Mouse (Mus musculus) ES-E14 (cell line): ENCODE measurements around the gene Rora. TPM values are rescaled to one million over a fixed set of nuclear protein-coding genes. Genes with fewer than 3 reads are reported as not detected.

Source experiments
- DNase-seq: peaks from one replicate; pipeline ENCODE4 v3.0.0-alpha.2; 2013; ENCODE audit warnings: low read depth, low spot score
- H3K27ac ChIP-seq: 2 replicates; pipeline ENCODE4 v1.5.1; 2012; ENCODE audit warnings: low read depth, mild to moderate bottlenecking, low read length, moderate library complexity, mixed read lengths; ENCODE audit not compliant: poor library complexity, insufficient read depth, severe bottlenecking
- H3K36me3 ChIP-seq: 2 replicates; pipeline ENCODE4 v1.6.1; 2012; ENCODE audit warnings: mild to moderate bottlenecking, low read length, moderate library complexity, mixed read lengths; ENCODE audit not compliant: control insufficient read depth, poor library complexity, insufficient read depth, severe bottlenecking
- H3K4me1 ChIP-seq, 2 experiments: fragments of 150-350 bp in 1 of 2; sonication (generic) in 1 of 2; 2 replicates each; pipeline ENCODE4 v1.6.1; 2012; ENCODE audit warnings: low read length in 2 of 2, mild to moderate bottlenecking in 1 of 2, mixed read lengths in 1 of 2; ENCODE audit not compliant: control insufficient read depth in 2 of 2, insufficient read depth in 2 of 2, poor library complexity in 1 of 2
- H3K4me3 ChIP-seq, 2 experiments: fragments of 150-350 bp in 1 of 2; sonication (generic) in 1 of 2; 2 replicates each; pipeline ENCODE4 v1.5.1; 2012; ENCODE audit warnings: low read length in 2 of 2, low read depth in 1 of 2, mild to moderate bottlenecking in 1 of 2, mixed read lengths in 1 of 2; ENCODE audit not compliant: insufficient read depth in 1 of 2, poor library complexity in 1 of 2, severe bottlenecking in 1 of 2
- H3K9ac ChIP-seq: 2 replicates; pipeline ENCODE4 v1.6.1; 2012; ENCODE audit warnings: low read depth, mild to moderate bottlenecking, low read length, mixed read lengths; ENCODE audit not compliant: poor library complexity, insufficient read depth, severe bottlenecking
- H3K9me3 ChIP-seq: fragments of 150-350 bp; sonication (generic); 2 replicates; pipeline ENCODE4 v1.6.1; 2012; ENCODE audit warnings: low read depth, mild to moderate bottlenecking, low read length; ENCODE audit not compliant: control insufficient read depth, insufficient read depth
- CHD2 ChIP-seq: IDR thresholded peaks from 2 replicates; pipeline ENCODE4 v1.6.1; 2014; ENCODE audit warnings: mild to moderate bottlenecking, low read depth, low read length, inconsistent platforms
- HCFC1 ChIP-seq: IDR thresholded peaks from 2 replicates; pipeline ENCODE4 v1.6.1; 2012; ENCODE audit warnings: low read length, inconsistent platforms, borderline replicate concordance; ENCODE audit not compliant: insufficient read depth
- MAFK ChIP-seq: IDR thresholded peaks from 2 replicates; pipeline ENCODE4 v1.6.1; 2014; ENCODE audit warnings: mild to moderate bottlenecking, low read depth, low read length, inconsistent platforms; ENCODE audit not compliant: insufficient read depth
- ZC3H11A ChIP-seq: IDR thresholded peaks from 2 replicates; pipeline ENCODE4 v1.6.1; 2012; ENCODE audit warnings: low read depth, mild to moderate bottlenecking, inconsistent platforms, low read length, borderline replicate concordance
- ZNF384 ChIP-seq: IDR thresholded peaks from 2 replicates; pipeline ENCODE4 v1.6.1; 2012; ENCODE audit warnings: low read depth, low read length, inconsistent platforms
- in situ Hi-C, 2 experiments: fragments of 600-800 bp; cut with MboI; formaldehyde crosslinking; loops; one replicate each; pipeline ENCODE4 v1.15.1; 2025; ENCODE audit warnings: low sequenced_read_pairs in 2 of 2, inconsistent platforms in 1 of 2; ENCODE audit not compliant: unreplicated experiment in 2 of 2
- total RNA-seq: library from RNA; depleted of rRNA; stranded (reverse); fragments of 300-350 nt; gene quantifications from 2 replicates; pipeline ENCODE4 v1.2.3, GENCODE M21; 2012

Rora gene
- total RNA-seq, 1 experiment = 2.1 TPM

DNA sequence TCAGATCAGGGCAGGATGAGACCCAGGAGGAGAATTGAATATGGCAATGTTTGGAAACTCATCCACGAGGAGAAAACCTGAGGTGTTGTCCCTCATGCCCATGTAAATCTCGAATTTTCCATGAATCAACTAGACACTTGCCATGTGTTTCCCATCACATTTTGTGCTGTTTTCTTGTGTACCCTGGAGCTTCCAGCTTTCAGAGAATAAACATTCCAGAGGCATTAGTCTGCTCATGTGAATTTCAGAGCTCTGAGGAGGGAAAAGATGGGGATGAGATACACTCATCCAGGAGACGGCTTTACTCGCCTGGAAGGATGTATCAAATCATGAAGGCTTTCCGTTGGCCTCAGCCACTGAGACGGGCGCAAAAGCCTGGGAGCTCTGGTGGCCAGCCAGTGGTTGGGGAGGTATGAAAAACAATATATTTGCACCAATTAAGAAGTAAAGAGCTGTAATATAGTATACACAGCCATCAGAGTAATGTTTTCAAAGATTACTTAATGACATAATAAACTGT is 391.1 kb downstream of the Rora start:
- Histone ChIP-seq H3K4me1 (no peaks in the 10 kb centered on the region), H3K9me3 (no peaks in the 10 kb centered on the region), H3K27ac (no peak overlapping the region), H3K4me3 (no peak overlapping the region), H3K36me3 (no peaks in the 10 kb centered on the region), H3K9ac (no peak overlapping the region)
- in situ Hi-C loops = no loop called here
- no peak for DNase-seq
- TF ChIP-seq CHD2 (no peak), ZC3H11A (no peak), HCFC1 (no peak), ZNF384 (no peak), MAFK (no peak)

DNA sequence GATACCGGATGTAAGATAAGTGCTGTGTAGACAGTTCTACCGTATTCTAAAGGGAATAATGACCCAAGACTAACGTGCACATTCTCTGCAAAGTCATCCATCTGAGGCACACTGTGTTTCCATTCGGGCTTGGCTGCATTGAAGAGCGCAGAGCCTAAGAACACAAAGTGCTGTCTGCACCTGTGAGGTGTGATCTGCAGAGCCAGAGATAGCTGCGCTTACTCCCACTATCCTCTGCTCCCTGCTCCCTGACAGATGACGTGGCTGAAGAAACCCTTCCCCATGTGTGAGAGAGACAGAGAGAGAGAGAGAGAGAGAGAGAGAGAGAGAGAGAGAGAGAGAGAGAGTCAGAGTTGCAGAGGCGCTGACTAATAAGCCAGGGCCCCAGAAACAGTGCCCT is 392.3 kb downstream of the Rora start:
- Histone ChIP-seq H3K27ac (no peak overlapping the region), H3K9ac (no peak overlapping the region), H3K36me3 (no peaks in the 10 kb centered on the region), H3K4me1 (no peaks in the 10 kb centered on the region), H3K9me3 (no peaks in the 10 kb centered on the region), H3K4me3 (no peak overlapping the region)
- in situ Hi-C loops = no loop called here
- TF ChIP-seq MAFK (no peak), CHD2 (no peak)
- no peak for DNase-seq

DNA sequence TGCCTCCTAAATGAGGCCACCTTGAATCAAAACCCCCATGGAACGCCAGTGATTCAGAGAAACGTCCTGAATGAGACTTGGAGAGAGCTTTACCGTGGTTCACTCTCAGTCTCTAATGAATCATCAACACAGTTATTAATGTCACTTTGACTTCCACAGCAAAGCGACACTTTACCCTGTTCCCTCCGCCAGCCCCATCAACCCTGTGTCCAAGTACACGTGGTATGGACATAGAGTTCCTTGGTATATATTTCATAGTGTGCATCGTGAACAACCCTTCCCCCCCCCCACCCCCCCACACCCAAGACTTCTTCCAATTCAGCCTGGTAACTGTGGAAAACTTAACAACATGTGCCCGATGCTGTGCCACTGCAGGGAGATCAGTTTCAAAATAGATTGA is 397.3 kb downstream of the Rora start:
- in situ Hi-C loops = no loop called here
- Histone ChIP-seq H3K9ac (no peak overlapping the region), H3K4me1 (no peaks in the 10 kb centered on the region), H3K9me3 (no peaks in the 10 kb centered on the region), H3K27ac (no peak overlapping the region), H3K36me3 (no peaks in the 10 kb centered on the region), H3K4me3 (no peak overlapping the region)
- DNase-seq = no peak
- TF ChIP-seq MAFK = no peak
- no peak for TF ChIP-seq ZNF384
- no peak for TF ChIP-seq ZC3H11A
- no peak for TF ChIP-seq CHD2
- no peak for TF ChIP-seq HCFC1

DNA sequence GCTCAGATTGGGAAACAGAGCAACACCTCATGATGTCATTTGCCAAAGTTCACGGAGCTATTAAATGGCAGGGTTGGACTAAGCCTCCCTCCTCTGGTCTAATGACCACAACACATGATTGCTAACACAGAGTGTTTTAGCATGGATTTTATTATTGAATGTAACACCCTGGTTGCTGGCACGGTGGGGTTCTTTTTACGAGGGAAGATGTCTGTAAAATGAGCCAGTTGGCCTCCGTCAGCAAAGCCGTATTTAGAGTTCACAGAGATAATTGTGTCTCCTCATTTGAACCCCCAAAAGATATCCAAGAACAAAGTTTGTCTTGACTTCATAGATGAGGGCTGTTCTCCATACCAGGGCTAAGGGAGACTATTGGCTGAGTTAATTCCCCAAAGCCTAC is 398.3 kb downstream of the Rora start:
- H3K4me3 ChIP-seq = no peak overlapping the region
- TF ChIP-seq ZNF384 = no peak
- TF ChIP-seq ZC3H11A = no peak
- no peaks in the 10 kb centered on the region for H3K4me1 ChIP-seq
- no peak overlapping the region for H3K27ac ChIP-seq
- H3K9me3 ChIP-seq = no peaks in the 10 kb centered on the region
- H3K9ac ChIP-seq = no peak overlapping the region
- DNase-seq = no peak
- no peaks in the 10 kb centered on the region for H3K36me3 ChIP-seq
- in situ Hi-C loops = no loop called here

DNA sequence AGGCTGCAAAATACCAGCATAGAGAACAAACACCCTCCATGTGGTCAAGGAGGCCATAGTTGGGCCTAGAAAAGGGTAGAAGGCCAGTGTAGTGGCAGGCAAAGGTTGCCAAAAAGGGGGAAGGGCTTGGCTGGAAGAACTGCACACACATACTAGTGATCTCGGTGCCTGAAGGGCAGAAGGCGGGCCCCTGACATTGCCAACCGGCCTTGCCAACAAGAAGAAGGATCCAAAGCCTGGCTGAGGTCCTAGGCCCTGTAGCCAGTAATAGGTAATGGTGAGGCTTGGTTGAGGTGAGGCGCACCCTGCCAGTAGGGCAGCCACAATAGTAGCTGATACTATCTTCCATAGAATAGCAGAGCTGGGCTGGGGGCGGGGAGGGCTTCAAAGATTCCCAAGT is 401.7 kb downstream of the Rora start:
- H3K27ac ChIP-seq = no peak overlapping the region
- H3K9ac ChIP-seq = no peak overlapping the region
- H3K9me3 ChIP-seq = no peaks in the 10 kb centered on the region
- TF ChIP-seq ZNF384 (no peak), ZC3H11A (no peak), CHD2 (no peak), MAFK (no peak), HCFC1 (no peak)
- in situ Hi-C loops = no loop called here
- no peak overlapping the region for H3K4me3 ChIP-seq
- H3K36me3 ChIP-seq = no peaks in the 10 kb centered on the region
- DNase-seq = no peak
- no peaks in the 10 kb centered on the region for H3K4me1 ChIP-seq
